15 mouse cellular contexts compared by ENCODE assay signal in the genomic region with DNA sequence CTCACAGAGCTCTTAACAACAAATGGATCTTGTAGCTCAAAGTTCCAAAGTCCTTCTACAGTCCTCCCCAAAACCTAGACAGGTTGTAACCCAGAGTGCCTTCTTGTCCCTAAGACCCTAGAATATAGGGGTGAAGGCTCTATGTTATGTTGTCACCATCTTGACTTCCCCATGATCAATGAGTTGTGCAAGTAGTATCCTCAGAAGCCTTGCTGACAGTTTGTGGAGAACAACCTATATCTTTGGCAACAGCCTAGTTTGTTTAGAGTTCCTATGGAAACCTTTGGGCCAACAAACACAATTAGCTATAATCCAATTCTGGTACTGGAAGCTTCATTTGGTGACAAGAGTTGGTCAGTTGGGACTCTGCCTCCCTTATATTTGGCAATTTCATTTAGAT.
"Had no signal": no experiment of that assay in that cellular context is flagged by ENCODE, and none has a peak within 500 bp of the region (broad histone marks: within the 10 kb centered on the region; RNA-seq: fewer than 3 reads in every experiment).

No protein-coding gene starts in this region.

- H3K9me3 ChIP-seq: neural tube, embryonic 15.5 days; stomach, embryonic 15.5 days had no signal

- H3K27me3 ChIP-seq: neural tube, embryonic 15.5 days; stomach, embryonic 15.5 days had no signal

- H3K36me3 ChIP-seq: neural tube, embryonic 15.5 days; stomach, embryonic 15.5 days had no signal

- H3K27ac ChIP-seq: neural tube, embryonic 15.5 days; stomach, embryonic 15.5 days; stomach, postnatal 0 days had no signal

- H3K4me3 ChIP-seq: neural tube, embryonic 15.5 days; stomach, embryonic 15.5 days had no signal

- H3K4me2 ChIP-seq: neural tube, embryonic 15.5 days; stomach, embryonic 15.5 days had no signal

- H3K4me1 ChIP-seq: neural tube, embryonic 15.5 days; stomach, embryonic 15.5 days had no signal

- DNase-seq: retina, postnatal 1 day; right cerebral cortex, adult 18-20 months; right cerebral cortex, postnatal 14 days; right cerebral cortex, postnatal 25 days; right cerebral cortex, postnatal 4 days; spleen, adult 18-20 months; thymus, adult 18-20 months; thymus, adult 2 months; thymus, postnatal 14 days; thymus, postnatal 25 days; thymus, postnatal 36 days; thymus, postnatal 4 days had no signal

- H3K9ac ChIP-seq: neural tube, embryonic 15.5 days; stomach, embryonic 15.5 days had no signal
